Mouse (Mus musculus) heart, adult 2 months (tissue): Measurements from ENCODE around the gene Fstl3. TPM values are rescaled to one million over a fixed set of nuclear protein-coding genes. Genes with fewer than 3 reads are reported as not detected.
A peak's percentile ranks its signal among the peaks of the same experiment; 100 is the strongest.

ENCODE experiments used
- DNase-seq, 2 experiments: peaks; one replicate each; pipeline ENCODE4 v3.0.0; 2021
- H3K27ac ChIP-seq: fragments of 200-600 bp; 2 replicates; pipeline ENCODE4 v1.8.1; 2022
- H3K27me3 ChIP-seq: fragments of 200-500 bp; 2 replicates; pipeline ENCODE4 v1.6.1; 2012; ENCODE audit warnings: mild to moderate bottlenecking, low read length, inconsistent platforms, mixed read lengths; ENCODE audit not compliant: control insufficient read depth, insufficient read depth
- H3K36me3 ChIP-seq: fragments of 200-500 bp; 2 replicates; pipeline ENCODE4 v1.6.1; 2012; ENCODE audit warnings: low read length, inconsistent platforms; ENCODE audit not compliant: control insufficient read depth, insufficient read depth
- H3K4me1 ChIP-seq: fragments of 200-500 bp; 2 replicates; pipeline ENCODE4 v1.6.1; 2011; ENCODE audit warnings: low read length; ENCODE audit not compliant: control insufficient read depth, insufficient read depth
- H3K4me3 ChIP-seq: fragments of 200-600 bp; 2 replicates; pipeline ENCODE4 v1.8.1; 2022
- H3K79me2 ChIP-seq: fragments of 200-500 bp; replicated peaks from 2 replicates; pipeline ENCODE4 v1.6.1; 2012; ENCODE audit warnings: mild to moderate bottlenecking, inconsistent platforms, low read length, moderate library complexity, mixed read lengths; ENCODE audit not compliant: control insufficient read depth, insufficient read depth
- H3K9ac ChIP-seq: fragments of 200-500 bp; 2 replicates; pipeline ENCODE4 v1.6.1; 2012; ENCODE audit warnings: low read depth, mild to moderate bottlenecking, control low read depth, inconsistent platforms, low read length, mixed read lengths
- CTCF ChIP-seq: fragments of 200-600 bp; IDR thresholded peaks from 2 replicates; pipeline ENCODE4 v1.8.1; 2022; ENCODE audit warnings: antibody characterized with exemption, mild to moderate bottlenecking, moderate library complexity
- EP300 ChIP-seq: fragments of 200-500 bp; IDR thresholded peaks from 2 replicates; pipeline ENCODE4 v1.6.1; 2011; ENCODE audit warnings: low read depth, low read length, control low read depth; ENCODE audit not compliant: insufficient read depth
- POLR2A ChIP-seq: fragments of 200-500 bp; IDR thresholded peaks from 2 replicates; pipeline ENCODE4 v1.6.1; 2011; ENCODE audit warnings: mild to moderate bottlenecking, low read depth, low read length, control low read depth; ENCODE audit not compliant: insufficient read depth
- WGBS: fragments of 180-500 bp; shearing (Covaris S2); methylation state at CpG from one replicate; pipeline ENCODE4 v1.1.7; 2018; 5-methylcytosine and 5-hydroxymethylcytosine counted together
- intact Hi-C: fragments of 180-260 bp; cut with DNase I; formaldehyde crosslinking; loops from one replicate; pipeline ENCODE4 v1.15.1; 2025
- polyA plus RNA-seq: library from polyadenylated mRNA; depleted of rRNA; stranded (reverse); fragments of >200 nt; gene quantifications from 2 replicates; pipeline ENCODE4 v1.2.3, GENCODE M21; 2012; rRNA removed
- total RNA-seq, 2 experiments: library from RNA; stranded (reverse); gene quantifications; 2 replicates each; pipeline ENCODE4 v1.2.3; 2021

Fstl3 gene
- total and polyA plus RNA-seq, 3 experiments: 3.8 to 11.9 (median 4.7) TPM

DNA sequence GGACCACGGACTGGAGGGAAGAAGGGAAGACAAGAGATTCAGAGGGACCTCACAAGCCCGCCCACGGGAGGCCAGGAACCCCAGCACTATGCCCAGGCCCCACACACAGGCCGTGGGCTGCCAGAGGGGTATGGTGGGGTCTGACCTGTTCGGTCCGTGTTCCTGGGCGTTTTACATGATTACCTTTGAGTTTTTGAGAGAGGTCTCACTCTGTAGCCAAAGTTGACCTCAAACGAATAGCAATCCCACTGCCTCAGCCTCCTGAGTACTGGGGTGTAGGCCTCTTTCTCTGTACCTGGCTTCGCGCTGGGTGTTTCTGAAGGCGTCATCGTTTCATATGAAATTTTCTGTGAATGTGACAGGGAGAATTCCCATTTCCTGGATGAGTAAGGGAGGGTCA is 44.7 kb downstream of the Fstl3 start:
- Histone ChIP-seq H3K4me1 (peaks cover 5% of the 10 kb centered on the region), H3K79me2 (no peaks in the 10 kb centered on the region), H3K36me3 (no peaks in the 10 kb centered on the region), H3K27ac (no peak overlapping the region), H3K9ac (no peak overlapping the region), H3K27me3 (no peaks in the 10 kb centered on the region), H3K4me3 (no peak overlapping the region)
- no peak for TF ChIP-seq POLR2A
- TF ChIP-seq EP300: no peak
- TF ChIP-seq CTCF: no peak
- 84% methylated on average over 12 of the region's 12 CpGs for WGBS
- intact Hi-C loops: no loop called here
- DNase-seq: no peak

DNA sequence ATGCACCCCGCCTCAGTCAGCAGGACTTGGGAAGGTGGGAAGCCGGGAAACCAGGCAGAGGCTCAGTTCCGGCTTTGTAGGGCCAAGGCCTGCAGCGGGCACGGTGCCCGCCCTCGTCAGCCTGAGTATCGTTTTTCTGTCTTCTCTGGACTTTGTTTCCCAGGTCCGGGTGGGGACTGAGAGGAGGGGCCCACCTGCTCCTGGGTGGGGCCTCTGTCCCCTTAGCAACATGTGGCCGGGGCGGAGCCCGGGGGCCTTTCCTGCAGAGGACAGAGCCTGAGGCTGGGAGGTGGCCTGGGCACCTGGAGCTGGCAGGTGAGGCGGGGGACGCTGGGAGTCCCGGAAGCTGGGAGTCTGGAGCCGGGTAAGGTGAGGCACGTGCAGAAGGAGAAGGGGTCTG is 45.3 kb downstream of the Fstl3 start:
- Histone ChIP-seq H3K36me3 (no peaks in the 10 kb centered on the region), H3K79me2 (no peaks in the 10 kb centered on the region), H3K27me3 (no peaks in the 10 kb centered on the region), H3K4me3 (no peak overlapping the region), H3K27ac (no peak overlapping the region), H3K9ac (no peak overlapping the region; the same call in 1 of the 2 replicates), H3K4me1 (peaks cover 5% of the 10 kb centered on the region)
- DNase-seq: no peak
- TF ChIP-seq POLR2A: no peak
- no peak for TF ChIP-seq EP300
- no peak for TF ChIP-seq CTCF
- 52% methylated on average over 17 of the region's 17 CpGs for WGBS
- intact Hi-C loops: no loop called here

- no peak for TF ChIP-seq CTCF
- no peak for TF ChIP-seq EP300
- no peak for TF ChIP-seq POLR2A
- Histone ChIP-seq H3K27ac (no peak overlapping the region), H3K79me2 (no peaks in the 10 kb centered on the region), H3K4me1 (peaks cover 5% of the 10 kb centered on the region), H3K4me3 (no peak overlapping the region), H3K36me3 (no peaks in the 10 kb centered on the region), H3K27me3 (no peaks in the 10 kb centered on the region), H3K9ac (no peak overlapping the region)
- WGBS: 75% methylated on average over 6 of the region's 6 CpGs
- DNase-seq: no peak
- intact Hi-C loops: no loop called here
These were observed 45.9 kb downstream of the Fstl3 start for GRCm38 (mm10) chr10:79823011-79823410.

- Histone ChIP-seq H3K4me3 (no peak overlapping the region), H3K79me2 (no peaks in the 10 kb centered on the region), H3K4me1 (peaks cover 5% of the 10 kb centered on the region), H3K27me3 (no peaks in the 10 kb centered on the region), H3K9ac (no peak overlapping the region), H3K36me3 (no peaks in the 10 kb centered on the region), H3K27ac (peak overlapping the region; percentile 57; the same call in 1 of the 2 replicates)
- peak; percentile 26 to 38 for DNase-seq
- TF ChIP-seq EP300: no peak
- 31% methylated on average over 6 of the region's 6 CpGs for WGBS
- intact Hi-C loops: no loop called here
These were observed 47.3 kb downstream of the Fstl3 start for GRCm38 (mm10) chr10:79824413-79824812.

DNA sequence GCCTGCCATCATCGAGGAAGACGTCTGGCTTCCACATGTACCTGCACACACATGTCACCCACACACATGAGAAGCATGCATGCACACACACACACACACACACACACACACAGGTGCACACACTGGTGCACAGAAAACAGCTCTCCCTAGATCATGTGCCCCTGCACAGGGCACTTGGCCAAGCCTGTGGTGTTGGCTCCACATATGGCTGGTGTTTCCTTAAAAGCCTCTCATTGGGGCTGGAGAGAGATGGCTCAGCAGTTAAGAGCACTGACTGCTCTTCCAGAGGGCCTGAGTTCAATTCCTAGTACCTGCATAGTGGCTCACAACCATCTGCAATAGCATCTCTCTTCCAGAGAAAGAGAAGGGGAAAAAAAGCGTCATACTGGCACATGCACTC is 54.5 kb downstream of the Fstl3 start:
- Histone ChIP-seq H3K9ac (no peak overlapping the region), H3K79me2 (no peaks in the 10 kb centered on the region), H3K27ac (no peak overlapping the region), H3K27me3 (no peaks in the 10 kb centered on the region), H3K36me3 (no peaks in the 10 kb centered on the region), H3K4me3 (no peak overlapping the region), H3K4me1 (no peaks in the 10 kb centered on the region; the same call in 1 of the 2 replicates)
- intact Hi-C loops: loop anchor here (5.0 kb wide), 2 partner anchors 36 to 51 kb away; no protein-coding TSS in a partner anchor
- 90% methylated on average over 3 of the region's 3 CpGs for WGBS
- TF ChIP-seq CTCF (no peak), POLR2A (no peak), EP300 (no peak)
- no peak for DNase-seq

Other genes starting within 250 kb of the Fstl3 start
Only the 30 nearest of the 34 such genes appear.
- gene Theg, start 189.9 kb upstream of the Fstl3 start, total RNA-seq: not detected
- gene Theg, start 189.9 kb upstream of the Fstl3 start, polyA plus RNA-seq: 0.10 TPM in 1 of 2 replicates, not detected in the other
- gene C2cd4c, start 163.2 kb upstream of the Fstl3 start, total RNA-seq: under 1 TPM in 1 of 2 experiments, not detected in 1; 0.10 TPM
- gene C2cd4c, start 163.2 kb upstream of the Fstl3 start, polyA plus RNA-seq: 0.02 and 0.09 TPM in 2 replicates
- gene Shc2, start 139.4 kb upstream of the Fstl3 start, total RNA-seq: 1 to 10 TPM; 1.9 to 2.1 TPM
- gene Shc2, start 139.4 kb upstream of the Fstl3 start, polyA plus RNA-seq: 2.9 and 3.7 TPM in 2 replicates
- gene Odf3l2, start 131.5 kb upstream of the Fstl3 start, total RNA-seq: not detected
- not detected in 2 replicates for gene Odf3l2, start 131.5 kb upstream of the Fstl3 start, polyA plus RNA-seq
- gene Madcam1, start 112.7 kb upstream of the Fstl3 start, total RNA-seq: not detected
- gene Madcam1, start 112.7 kb upstream of the Fstl3 start, polyA plus RNA-seq: not detected in 2 replicates
- gene Tpgs1, start 107.9 kb upstream of the Fstl3 start, total RNA-seq: 10 to 100 TPM; 16.5 to 18.8 TPM
- gene Tpgs1, start 107.9 kb upstream of the Fstl3 start, polyA plus RNA-seq: 18.0 and 28.1 TPM in 2 replicates
- gene Cdc34, start 95.1 kb upstream of the Fstl3 start, total RNA-seq: 100 to 1,000 TPM; 196 to 216 TPM
- 352 and 397 TPM in 2 replicates for gene Cdc34, start 95.1 kb upstream of the Fstl3 start, polyA plus RNA-seq
- gene Gzmm, start 88.3 kb upstream of the Fstl3 start, total RNA-seq: 1 to 10 TPM; 6.4 to 6.5 TPM
- 7.4 and 9.2 TPM in 2 replicates for gene Gzmm, start 88.3 kb upstream of the Fstl3 start, polyA plus RNA-seq
- gene Bsg, start 72.8 kb upstream of the Fstl3 start, total RNA-seq: 1,000 to 10,000 TPM; 1,364 to 1,491 TPM
- gene Bsg, start 72.8 kb upstream of the Fstl3 start, polyA plus RNA-seq: 1,570 and 1,684 TPM in 2 replicates
- 10 to 100 TPM; 17.0 to 17.5 TPM for gene Hcn2, start 60.6 kb upstream of the Fstl3 start, total RNA-seq
- 23.8 and 33.5 TPM in 2 replicates for gene Hcn2, start 60.6 kb upstream of the Fstl3 start, polyA plus RNA-seq
- 10 to 100 TPM; 42.2 to 44.7 TPM for gene Polrmt, start 30.7 kb upstream of the Fstl3 start, total RNA-seq
- gene Polrmt, start 30.7 kb upstream of the Fstl3 start, polyA plus RNA-seq: 47.0 and 52.3 TPM in 2 replicates
- not detected for gene Fgf22, start 22.2 kb upstream of the Fstl3 start, total RNA-seq
- gene Fgf22, start 22.2 kb upstream of the Fstl3 start, polyA plus RNA-seq: not detected in 2 replicates
- 10 to 100 TPM; 22.9 to 23.6 TPM for gene Rnf126, start 10.3 kb upstream of the Fstl3 start, total RNA-seq
- 41.4 and 48.0 TPM in 2 replicates for gene Rnf126, start 10.3 kb upstream of the Fstl3 start, polyA plus RNA-seq
- gene Prss57, start 13.7 kb downstream of the Fstl3 start, total RNA-seq: not detected
- gene Prss57, start 13.7 kb downstream of the Fstl3 start, polyA plus RNA-seq: 0.08 and 0.20 TPM in 2 replicates
- gene Palm, start 16.3 kb downstream of the Fstl3 start, total RNA-seq: 10 to 100 TPM; 51.4 to 55.6 TPM
- gene Palm, start 16.3 kb downstream of the Fstl3 start, polyA plus RNA-seq: 31.4 and 36.6 TPM in 2 replicates
- under 1 TPM; 0.50 to 0.52 TPM for gene Misp, start 43.7 kb downstream of the Fstl3 start, total RNA-seq
- gene Misp, start 43.7 kb downstream of the Fstl3 start, polyA plus RNA-seq: 0.26 and 0.82 TPM in 2 replicates
- gene Ptbp1, start 77.2 kb downstream of the Fstl3 start, total RNA-seq: 10 to 100 TPM; 43.9 to 51.8 TPM
- gene Ptbp1, start 77.2 kb downstream of the Fstl3 start, polyA plus RNA-seq: 47.5 and 52.6 TPM in 2 replicates
- 1 to 10 TPM in 1 of 2 experiments, under 1 TPM in 1; 0.55 to 1.2 TPM for gene Prtn3, start 97.2 kb downstream of the Fstl3 start, total RNA-seq
- gene Prtn3, start 97.2 kb downstream of the Fstl3 start, polyA plus RNA-seq: 0.84 TPM in 1 of 2 replicates, not detected in the other
- gene Plppr3, start 97.4 kb downstream of the Fstl3 start, total RNA-seq: under 1 TPM; 0.20 to 0.31 TPM
- gene Plppr3, start 97.4 kb downstream of the Fstl3 start, polyA plus RNA-seq: 0.50 and 0.80 TPM in 2 replicates
- not detected for gene Elane, start 109.0 kb downstream of the Fstl3 start, total RNA-seq
- 0.23 TPM in 1 of 2 replicates, not detected in the other for gene Elane, start 109.0 kb downstream of the Fstl3 start, polyA plus RNA-seq
- 10 to 100 TPM; 22.9 to 98.7 TPM for gene Cfd, start 113.6 kb downstream of the Fstl3 start, total RNA-seq
- gene Cfd, start 113.6 kb downstream of the Fstl3 start, polyA plus RNA-seq: 85.9 and 490 TPM in 2 replicates
- 10 to 100 TPM; 40.8 to 54.1 TPM for gene Med16, start 131.7 kb downstream of the Fstl3 start, total RNA-seq
- gene Med16, start 131.7 kb downstream of the Fstl3 start, polyA plus RNA-seq: 54.9 and 62.4 TPM in 2 replicates
- gene Gm26602, start 133.6 kb downstream of the Fstl3 start, total RNA-seq: not detected
- gene Gm26602, start 133.6 kb downstream of the Fstl3 start, polyA plus RNA-seq: not detected in 2 replicates
- under 1 TPM; 0.10 to 0.25 TPM for gene Kiss1r, start 139.7 kb downstream of the Fstl3 start, total RNA-seq
- 0.79 and 1.5 TPM in 2 replicates for gene Kiss1r, start 139.7 kb downstream of the Fstl3 start, polyA plus RNA-seq
- 10 to 100 TPM; 82.4 to 85.6 TPM for gene R3hdm4, start 143.9 kb downstream of the Fstl3 start, total RNA-seq
- gene R3hdm4, start 143.9 kb downstream of the Fstl3 start, polyA plus RNA-seq: 119 and 123 TPM in 2 replicates
- gene Arid3a, start 149.8 kb downstream of the Fstl3 start, total RNA-seq: 1 to 10 TPM; 1.3 to 1.5 TPM
- 0.88 and 1.7 TPM in 2 replicates for gene Arid3a, start 149.8 kb downstream of the Fstl3 start, polyA plus RNA-seq
- 10 to 100 TPM; 27.8 to 29.4 TPM for gene Wdr18, start 182.9 kb downstream of the Fstl3 start, total RNA-seq
- gene Wdr18, start 182.9 kb downstream of the Fstl3 start, polyA plus RNA-seq: 31.7 and 32.2 TPM in 2 replicates
- gene Grin3b, start 193.4 kb downstream of the Fstl3 start, total RNA-seq: under 1 TPM; 0.20 to 0.31 TPM
- 0.20 and 0.29 TPM in 2 replicates for gene Grin3b, start 193.4 kb downstream of the Fstl3 start, polyA plus RNA-seq
- gene Tmem259, start 207.1 kb downstream of the Fstl3 start, total RNA-seq: 100 to 1,000 TPM; 109 to 124 TPM
- gene Tmem259, start 207.1 kb downstream of the Fstl3 start, polyA plus RNA-seq: 184 and 220 TPM in 2 replicates
- gene Cnn2, start 211.3 kb downstream of the Fstl3 start, total RNA-seq: 10 to 100 TPM; 30.2 to 39.3 TPM
- gene Cnn2, start 211.3 kb downstream of the Fstl3 start, polyA plus RNA-seq: 52.5 and 60.7 TPM in 2 replicates